Mouse (Mus musculus): ENCODE data around the gene Ccdc39. TPM values are rescaled to one million over a fixed set of nuclear protein-coding genes. Genes with fewer than 3 reads are reported as not detected.

Gene Ccdc39
- total and polyA plus RNA-seq, 3 experiments: 0.96 to 6.1 TPM; not detected in 1

GRCm38 (mm10) chr3:33846639-33847038, 2.5 kb upstream of the Ccdc39 start (continued):
- no peak for TF ChIP-seq GABPA (IDR thresholded peaks at IDR 0.05; ENCODE audit: low read depth, low read length)
- TF ChIP-seq ZC3H11A (IDR thresholded peaks at IDR 0.05; ENCODE audit: low read depth, low read length): no peak
- no peak for TF ChIP-seq SMC3 (IDR thresholded peaks at IDR 0.05; ENCODE audit: low read depth, low read length)
- peak; percentile 87 for TF ChIP-seq MYB (IDR thresholded peaks at IDR 0.05; ENCODE audit: low read depth, low read length)
- peak; percentile 95 for TF ChIP-seq MEF2A (IDR thresholded peaks at IDR 0.05; ENCODE audit: extremely low read depth, insufficient replicate concordance, low read depth, low read length, poor library complexity, severe bottlenecking)
- TF ChIP-seq ELF1 (IDR thresholded peaks at IDR 0.05; ENCODE audit: low read depth, low read length): no peak
- TF ChIP-seq MAZ (IDR thresholded peaks at IDR 0.05; ENCODE audit: low read depth, low read length): no peak
- TF ChIP-seq EP300 (IDR thresholded peaks at IDR 0.05; ENCODE audit: low read depth in 1 of 2, low read length in 2 of 2): peak; percentile 76 to 92
- no peak for TF ChIP-seq E2F4 (IDR thresholded peaks at IDR 0.05; ENCODE audit: borderline replicate concordance, low read depth, low read length)
- no peak for TF ChIP-seq USF1 (IDR thresholded peaks at IDR 0.05; ENCODE audit: low read depth, low read length)
- TF ChIP-seq UBTF (IDR thresholded peaks at IDR 0.05; ENCODE audit: borderline replicate concordance, insufficient read depth, low read depth, low read length): no peak
- TF ChIP-seq JUND (IDR thresholded peaks at IDR 0.05; ENCODE audit: low read depth, low read length): no peak
- TF ChIP-seq CHD1 (IDR thresholded peaks at IDR 0.05; ENCODE audit: low read depth, low read length): no peak

GRCm38 (mm10) chr3:33838877-33839276, 5.2 kb downstream of the Ccdc39 start:
- Histone ChIP-seq H3K4me3 (ENCODE audit: control insufficient read depth in 1 of 2, insufficient read depth in 1 of 2, low read depth in 2 of 2, low read length in 2 of 2) (peak overlapping the region; percentile 63 to 67), H3K9me3 (replicated peaks; ENCODE audit: insufficient read depth, low read length) (no peaks in the 10 kb centered on the region), H3K36me3 (ENCODE audit: control insufficient read depth in 1 of 2, insufficient read depth in 2 of 2, low read length in 2 of 2) (peaks cover 0 to 11% of the 10 kb centered on the region in 2 experiments; a peak in 2 of 4 replicates), H3K4me1 (ENCODE audit: control insufficient read depth in 1 of 2, insufficient read depth in 2 of 2, low read length in 2 of 2) (peaks cover 5% of the 10 kb centered on the region in 2 experiments), H3K9ac (ENCODE audit: control insufficient read depth, low read depth, low read length, poor library complexity, severe bottlenecking) (peak overlapping the region; percentile 62), H3K27me3 (ENCODE audit: control insufficient read depth in 1 of 2, insufficient read depth in 2 of 2, low read length in 2 of 2) (no peaks in the 10 kb centered on the region), H3K79me2 (ENCODE audit: control insufficient read depth, insufficient read depth, low read length, poor library complexity) (no peaks in the 10 kb centered on the region), H3K27ac (ENCODE audit: control insufficient read depth, low read depth, low read length) (no peak overlapping the region)
- TF ChIP-seq POLR2AphosphoS2 (IDR thresholded peaks at IDR 0.05; ENCODE audit: low read length) (no peak), MXI1 (IDR thresholded peaks at IDR 0.05; ENCODE audit: low read depth, low read length) (no peak), HCFC1 (IDR thresholded peaks at IDR 0.05; ENCODE audit: low read depth, low read length) (no peak), CHD2 (IDR thresholded peaks at IDR 0.05; ENCODE audit: low read length) (no peak), ETS1 (IDR thresholded peaks at IDR 0.05; ENCODE audit: low read depth, low read length) (no peak), ELF1 (IDR thresholded peaks at IDR 0.05; ENCODE audit: low read depth, low read length) (no peak), ZNF384 (IDR thresholded peaks at IDR 0.05; ENCODE audit: low read depth, low read length) (no peak), MYC (IDR thresholded peaks at IDR 0.05; ENCODE audit: low read depth, low read length) (no peak), USF2 (IDR thresholded peaks at IDR 0.05; ENCODE audit: borderline replicate concordance in 1 of 2, insufficient read depth in 1 of 2, low read depth in 1 of 2, low read length in 2 of 2) (no peak), POLR2AphosphoS5 (IDR thresholded peaks at IDR 0.05; ENCODE audit: borderline replicate concordance, low read depth, low read length) (no peak), EP300 (IDR thresholded peaks at IDR 0.05; ENCODE audit: low read depth in 1 of 2, low read length in 2 of 2) (no peak), CTCF (IDR thresholded peaks at IDR 0.05 in 2 of 3, conservative IDR thresholded peaks at IDR 0.05 in 1 of 3; ENCODE audit: control insufficient read depth in 1 of 3, insufficient read depth in 1 of 3, low read depth in 2 of 3, low read length in 3 of 3, poor library complexity in 1 of 3, severe bottlenecking in 1 of 3) (no peak), KAT2A (conservative IDR thresholded peaks at IDR 0.05; ENCODE audit: low read depth, low read length) (no peak), NELFE (IDR thresholded peaks at IDR 0.05; ENCODE audit: low read depth, low read length) (no peak), ZKSCAN1 (IDR thresholded peaks at IDR 0.05; ENCODE audit: low read depth, low read length) (no peak), GATA1 (IDR thresholded peaks at IDR 0.05; ENCODE audit: low read depth, low read length) (no peak), MAFK (IDR thresholded peaks at IDR 0.05; ENCODE audit: borderline replicate concordance, low read depth, low read length) (no peak), TCF12 (IDR thresholded peaks at IDR 0.05; ENCODE audit: low read depth, low read length) (no peak), BHLHE40 (IDR thresholded peaks at IDR 0.05; ENCODE audit: borderline replicate concordance, low read depth, low read length) (no peak)
- peak; percentile 40 for DNase-seq (ENCODE audit: low read depth, low spot score)

Data from MEL (cell line).